Mouse (Mus musculus): ENCODE data around the gene Cox16.
A peak's percentile ranks its signal among the peaks of the same experiment; 100 is the strongest.

Cox16 gene

DNA sequence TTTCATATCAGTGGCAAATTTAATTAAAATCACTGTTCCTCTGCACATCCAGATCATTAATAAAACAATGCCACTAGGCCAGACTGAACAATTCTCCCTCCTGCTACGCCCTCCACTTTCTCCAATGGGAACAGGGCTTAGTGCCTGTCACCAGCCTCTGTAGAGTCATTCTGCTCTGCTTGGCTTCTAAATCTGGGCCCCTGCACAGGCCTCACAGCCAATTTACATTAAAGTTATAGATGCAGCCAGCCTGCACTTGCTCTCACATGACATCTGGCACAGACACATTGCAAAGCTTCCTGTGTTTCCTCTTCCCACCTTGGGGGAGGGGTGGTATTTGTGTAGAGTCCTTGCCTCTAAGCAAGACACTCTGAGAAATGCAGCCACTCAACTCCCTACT, 163.9 kb downstream of the Cox16 start:
- no peak for DNase-seq

GRCm38 (mm10) chr12:81317811-81318210, 167.1 kb downstream of the Cox16 start:
- no peak for DNase-seq

DNA sequence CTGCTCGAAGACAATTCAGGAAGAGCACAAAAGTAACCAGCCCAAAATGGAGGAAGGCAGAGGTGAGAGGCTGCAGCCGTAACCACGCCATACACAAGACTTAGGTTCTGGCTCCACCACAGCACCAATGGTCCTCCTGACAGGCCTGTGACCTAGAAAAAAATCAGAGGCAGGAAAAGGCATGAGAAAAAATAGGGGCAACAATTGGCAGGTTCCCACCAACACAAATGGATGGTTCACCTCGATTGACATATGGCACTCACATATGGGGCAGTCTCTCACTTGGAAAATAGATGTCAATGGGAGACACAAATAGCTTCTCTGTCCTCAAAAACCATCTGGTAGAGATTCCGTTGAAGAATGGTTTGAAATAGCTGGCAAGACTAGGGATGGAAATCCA, 169.0 kb downstream of the Cox16 start:
- peak; percentile 83 to 90 for DNase-seq
